Mouse (Mus musculus) left cerebral cortex, postnatal 4 days (tissue): ENCODE data around the gene Clk3. TPM values are rescaled to one million over a fixed set of nuclear protein-coding genes. Genes with fewer than 3 reads are reported as not detected.

ENCODE experiments used
- DNase-seq: peaks from one replicate; pipeline ENCODE4 v3.0.0-alpha.2; 2022
- intact Hi-C: fragments of 180-260 bp; cut with DNase I; formaldehyde crosslinking; loops from one replicate; pipeline ENCODE4 v1.15.1; 2025
- total RNA-seq, 2 experiments: library from RNA; stranded (reverse); gene quantifications; 2 replicates each; pipeline ENCODE4 v1.2.3; 2021

Gene Clk3
- total RNA-seq, 2 experiments from 2014 or later = 74.5 to 75.2 TPM

DNA sequence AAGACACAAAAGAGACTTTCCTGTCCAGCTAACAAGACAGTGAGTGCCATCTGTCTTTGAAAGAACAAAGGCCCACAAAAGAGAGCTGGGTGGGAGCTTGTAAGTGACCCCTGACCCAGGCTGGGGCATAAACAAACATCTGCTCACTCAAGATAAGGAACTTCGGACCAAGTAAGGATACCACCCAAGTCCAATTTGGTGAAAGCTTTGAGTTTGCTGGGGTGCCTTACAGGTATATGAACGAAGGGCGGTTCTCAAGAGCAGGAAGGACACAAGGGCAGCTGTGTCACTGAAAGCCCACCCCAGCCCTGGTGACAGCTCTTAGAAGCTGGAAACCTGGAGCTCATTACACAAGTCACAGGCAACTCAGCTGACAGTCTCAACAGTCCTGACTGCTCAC is 8.1 kb upstream of the Clk3 start:
- no peak for DNase-seq
- intact Hi-C loops = no loop called here

DNA sequence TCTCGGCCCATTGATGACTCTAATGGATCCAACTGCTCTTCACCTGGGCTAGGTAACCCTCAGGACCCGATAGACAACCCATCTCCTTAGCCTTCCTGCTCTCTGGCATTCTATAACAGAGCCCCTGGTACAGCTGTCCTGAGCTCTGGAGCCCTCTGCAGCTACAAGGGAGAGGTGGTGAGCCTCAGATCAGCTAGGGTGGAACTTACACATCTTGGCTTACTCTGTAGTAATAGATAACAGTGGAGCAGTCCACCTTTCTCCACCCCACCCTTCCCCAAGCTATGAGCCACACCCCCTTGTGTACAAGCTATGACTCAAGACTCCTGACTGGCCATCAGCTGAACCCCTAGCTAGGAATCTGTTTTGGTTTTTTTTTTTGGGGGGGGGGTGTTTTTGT is 5.2 kb upstream of the Clk3 start:
- intact Hi-C loops = no loop called here
- DNase-seq = no peak

DNA sequence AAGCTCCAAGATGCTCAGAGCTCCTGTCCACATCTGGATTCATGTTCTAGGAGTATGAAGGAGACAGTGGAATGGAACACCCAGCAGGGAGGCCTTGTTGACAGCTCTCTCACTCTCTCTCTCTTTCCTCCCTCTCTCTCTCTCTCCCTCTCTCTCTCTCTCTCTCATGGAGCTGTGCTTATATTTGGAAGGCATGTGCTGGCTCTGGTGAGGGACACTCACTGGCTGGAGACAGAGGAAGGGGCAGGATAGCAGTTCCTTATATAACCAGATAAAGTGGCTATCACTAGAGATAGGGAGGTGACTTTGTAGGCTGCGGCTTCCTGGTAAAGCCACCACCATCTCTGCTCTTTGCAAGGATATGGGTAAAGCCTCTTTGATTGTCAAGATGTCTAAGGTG is 4.6 kb upstream of the Clk3 start:
- intact Hi-C loops = no loop called here
- no peak for DNase-seq

DNA sequence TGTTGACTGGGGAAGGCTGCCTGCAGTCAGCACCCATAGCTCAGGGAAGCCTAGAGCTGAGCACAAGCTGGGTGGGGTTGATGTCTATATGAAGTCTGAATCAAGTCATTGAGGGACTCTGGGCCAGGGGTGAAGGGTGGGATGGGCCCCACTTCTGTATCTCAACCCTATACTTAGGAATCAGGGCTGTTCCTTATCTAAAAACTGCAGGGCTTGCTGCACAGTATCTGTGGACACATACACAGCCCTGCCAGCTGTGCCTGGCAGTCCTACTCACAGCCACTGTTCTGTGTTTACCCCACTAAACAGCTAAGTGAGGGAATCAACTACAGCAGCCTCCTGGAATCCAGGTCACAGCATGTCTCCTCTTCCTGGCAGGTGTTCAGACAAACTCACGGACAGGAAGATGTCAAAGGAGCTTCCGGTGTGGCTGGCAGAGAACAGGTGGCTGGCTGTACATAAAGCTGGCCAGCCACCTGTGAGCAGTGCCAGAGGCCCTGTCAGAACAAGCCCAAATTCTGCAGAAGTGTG is 3.9 kb upstream of the Clk3 start:
- DNase-seq = no peak
- intact Hi-C loops = loop anchor here (10.0 kb wide), 1 partner anchor 65 kb away; the partner anchor contains the start of gene Arid3b

DNA sequence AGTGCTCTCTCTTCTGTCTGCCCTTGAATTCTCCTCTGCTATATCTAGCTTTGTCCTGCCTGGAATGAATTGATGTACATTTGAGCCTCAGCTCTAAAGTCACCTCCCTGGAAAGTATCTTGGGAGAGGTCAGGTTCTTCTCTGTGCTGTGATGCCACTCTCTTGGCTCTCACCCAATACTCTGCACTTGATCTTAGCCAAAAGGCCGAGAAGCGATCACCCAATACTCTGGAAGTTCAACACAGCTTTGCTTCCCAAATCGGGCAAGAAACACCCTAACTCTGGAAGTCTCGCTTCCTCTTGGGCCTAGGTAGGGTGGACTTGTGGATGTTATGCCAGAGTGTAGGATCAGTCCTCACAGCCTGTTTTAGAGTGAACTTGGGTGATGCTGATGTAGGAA is 1.6 kb upstream of the Clk3 start:
- intact Hi-C loops = loop anchor here (10.0 kb wide), 1 partner anchor 68 kb away; the partner anchor contains the start of gene Arid3b
- no peak for DNase-seq

DNA sequence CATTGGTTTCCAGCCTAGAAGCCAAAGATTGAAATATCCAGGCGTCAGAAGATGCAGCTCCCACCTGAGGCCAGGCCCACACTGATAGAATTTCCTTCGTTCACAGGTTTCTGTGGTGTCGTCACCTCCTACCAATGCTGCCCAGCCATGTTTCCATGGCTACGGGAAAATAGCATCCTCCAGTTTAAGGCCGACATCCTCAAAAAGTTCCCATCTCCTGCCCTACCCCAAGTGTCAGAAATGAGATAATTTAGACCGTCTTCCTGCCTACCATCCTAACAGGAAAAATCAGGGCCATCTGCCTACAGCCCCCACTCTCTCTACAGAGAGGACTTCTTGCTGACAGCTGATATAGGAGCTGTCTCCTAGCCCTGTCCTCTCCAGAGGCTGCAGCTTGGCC is 771 bp upstream of the Clk3 start:
- DNase-seq = no peak
- intact Hi-C loops = loop anchor here (10.0 kb wide), 1 partner anchor 68 kb away; the partner anchor contains the start of gene Arid3b

DNA sequence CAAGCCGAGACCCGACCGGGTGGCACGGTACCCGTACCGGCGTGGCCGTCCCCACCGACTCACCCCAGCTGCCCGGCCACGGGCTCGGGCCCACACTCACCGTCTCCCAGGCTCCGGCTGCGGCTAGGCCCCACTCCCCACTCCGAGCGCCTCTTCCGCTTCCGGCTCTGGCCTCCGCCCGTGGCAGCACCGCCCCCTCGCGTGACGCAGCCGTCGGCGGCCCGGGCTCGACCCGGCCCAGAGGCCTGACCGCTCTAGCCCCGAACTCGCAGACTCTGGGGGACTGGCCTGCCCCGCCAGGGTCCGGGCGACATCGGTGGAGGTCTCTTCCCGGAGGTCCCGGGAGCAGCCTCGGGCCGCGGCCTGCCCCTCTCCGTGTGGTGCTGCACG is 691 bp downstream of the Clk3 start:
- intact Hi-C loops = loop anchor here (5.0 to 10.0 kb wide), 2 partner anchors 70 to 232 kb away; partner anchors contain the start of gene Arid3b
- peak; percentile 94 for DNase-seq

DNA sequence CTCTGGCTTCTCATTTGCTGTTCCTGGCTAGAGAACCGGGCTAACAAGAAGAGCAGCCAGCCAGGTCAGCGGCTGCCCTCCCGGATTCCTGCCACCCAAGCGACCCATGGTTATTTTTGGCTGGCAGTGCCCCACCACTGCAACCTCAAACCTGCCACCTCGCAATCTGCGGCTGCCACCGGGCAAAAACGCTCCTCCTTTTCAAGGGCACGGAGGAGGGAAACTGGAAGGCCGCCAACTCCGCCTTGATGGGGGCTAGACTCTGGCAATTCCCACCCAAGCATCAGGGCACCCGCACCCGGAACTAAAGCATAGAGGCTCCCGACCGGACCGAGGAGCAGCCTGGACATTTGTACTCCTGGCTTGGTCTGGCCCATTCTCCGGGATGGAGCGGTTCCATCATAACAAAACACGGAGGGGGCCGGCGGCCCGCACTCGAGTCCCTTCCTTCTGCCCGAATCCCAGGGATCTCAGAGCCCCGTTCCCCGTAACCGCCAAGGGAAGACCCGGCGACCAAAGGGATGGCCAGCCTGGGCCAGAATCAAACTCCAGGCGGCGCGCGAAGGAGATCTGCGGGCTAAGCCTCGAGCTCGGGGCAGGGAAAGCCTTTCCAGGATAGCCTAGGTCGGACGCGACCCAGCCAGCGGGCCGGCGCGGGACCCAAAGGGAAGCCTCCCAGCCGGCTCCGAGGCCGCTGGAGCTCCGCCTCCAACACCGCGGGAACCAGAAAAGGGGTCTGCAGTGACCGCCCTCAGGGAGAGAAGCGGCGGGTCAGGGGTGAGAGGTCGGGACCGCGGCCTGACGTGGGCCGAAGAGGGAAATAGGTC is 1.3 kb downstream of the Clk3 start:
- intact Hi-C loops = loop anchor here (5.0 to 10.0 kb wide), 2 partner anchors 70 to 233 kb away; partner anchors contain the start of gene Arid3b
- DNase-seq = peak; percentile 86

DNA sequence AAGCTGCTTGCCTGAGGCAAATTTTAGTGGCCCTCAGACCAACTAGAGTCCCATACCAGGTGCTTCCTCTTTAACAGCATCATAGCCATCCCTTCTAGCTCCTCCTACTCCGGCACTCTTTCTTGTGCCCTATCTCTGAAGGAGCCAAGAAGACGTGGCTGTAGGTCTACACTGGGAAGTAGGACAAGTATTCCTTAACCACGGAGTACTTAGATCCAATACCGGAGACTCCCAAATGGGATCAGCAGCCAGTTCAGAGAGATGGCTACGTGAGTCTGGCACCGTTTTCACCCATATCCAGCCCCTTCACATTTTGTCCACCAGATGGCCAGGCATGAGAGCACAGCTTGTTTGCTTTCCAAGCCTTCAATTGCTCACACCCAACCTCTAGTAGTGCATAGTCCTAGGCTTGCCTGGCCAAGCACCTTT is 3.1 kb downstream of the Clk3 start:
- DNase-seq = peak; percentile 60
- intact Hi-C loops = loop anchor here (5.0 to 10.0 kb wide), 2 partner anchors 72 to 235 kb away; partner anchors contain the start of gene Arid3b

DNA sequence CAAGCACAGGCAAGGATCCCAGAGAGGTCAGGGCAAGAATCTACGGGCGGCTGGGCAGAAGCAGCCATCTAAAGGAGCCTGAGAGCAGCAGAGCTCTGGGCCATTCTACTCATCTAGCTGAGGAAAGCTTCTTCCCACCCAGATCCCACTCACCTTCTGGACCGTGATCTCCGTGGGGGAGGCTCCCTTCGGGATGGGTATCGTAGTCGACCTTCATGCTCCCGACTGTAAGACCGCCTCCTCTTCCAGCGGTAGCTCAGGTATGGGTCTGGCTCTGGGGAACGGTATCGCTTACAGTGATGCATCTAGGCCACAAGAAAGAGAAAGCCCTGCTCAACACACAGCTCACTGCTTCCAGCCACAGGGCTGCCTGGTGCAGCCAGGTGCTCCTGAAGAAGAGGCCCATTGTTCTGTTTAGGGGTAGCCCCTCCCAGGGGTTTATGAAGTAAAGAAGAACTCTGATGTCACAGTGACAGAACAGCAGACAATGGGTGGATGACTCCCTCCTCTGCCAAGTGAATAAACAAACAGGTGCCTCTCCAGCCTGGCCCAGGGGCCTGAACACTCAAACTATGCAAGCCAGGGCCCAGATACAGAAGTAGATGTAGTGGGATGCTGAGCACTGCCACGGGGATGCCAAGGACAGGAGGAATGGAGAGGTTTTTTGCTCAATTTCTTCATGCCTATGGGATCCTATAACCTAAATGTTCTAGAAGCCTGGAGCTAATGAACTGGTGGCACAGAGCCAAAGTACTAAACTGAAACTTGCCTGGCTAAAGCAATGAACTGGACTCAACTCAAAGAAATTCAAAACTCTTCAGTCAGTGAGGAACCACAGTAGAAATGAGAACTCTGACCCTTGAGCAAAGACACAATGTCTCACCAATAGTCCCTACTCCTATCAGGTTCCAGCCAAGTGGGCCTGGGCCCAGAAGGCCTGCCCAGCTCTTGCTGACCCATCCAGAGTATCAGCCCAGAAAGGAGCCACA is 3.8 kb downstream of the Clk3 start:
- intact Hi-C loops = loop anchor here (5.0 to 10.0 kb wide), 2 partner anchors 73 to 235 kb away; partner anchors contain the start of gene Arid3b
- DNase-seq = no peak

DNA sequence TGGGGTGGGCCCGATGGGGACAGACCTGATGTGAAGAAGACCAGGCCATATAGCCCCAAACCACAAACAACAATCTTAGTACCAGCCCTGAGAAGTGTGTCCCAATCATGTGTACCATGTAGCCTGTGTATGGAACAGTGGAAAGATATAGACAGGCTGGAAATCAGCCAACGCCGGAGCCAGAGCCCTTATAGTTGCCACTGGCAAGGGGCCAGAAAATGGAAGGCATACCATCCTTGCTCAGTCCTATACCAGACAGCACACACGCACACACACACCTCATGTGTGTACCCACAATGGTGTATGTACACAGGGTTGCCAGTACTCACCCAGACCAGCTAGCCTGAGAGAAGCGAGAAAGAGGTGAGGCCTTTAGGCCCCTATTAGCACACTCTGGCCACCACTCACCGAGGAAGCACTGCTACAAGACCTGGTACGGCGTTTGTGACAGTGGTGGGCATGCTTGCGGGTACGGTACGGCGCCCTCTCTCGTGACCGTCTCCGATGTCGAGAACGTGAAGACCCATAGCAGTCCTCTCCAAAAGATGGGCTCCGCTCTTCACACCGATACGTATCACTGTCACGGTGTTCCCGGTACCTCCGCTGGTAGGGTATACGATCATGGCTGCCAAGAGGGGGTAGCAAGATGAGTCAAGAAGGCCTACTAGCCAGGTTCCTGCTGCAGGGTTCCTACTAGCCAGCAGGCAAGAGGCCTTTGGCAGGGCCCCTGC is 5.1 kb downstream of the Clk3 start:
- intact Hi-C loops = loop anchor here (5.0 to 10.0 kb wide), 2 partner anchors 74 to 237 kb away; partner anchors contain the start of gene Arid3b
- no peak for DNase-seq

DNA sequence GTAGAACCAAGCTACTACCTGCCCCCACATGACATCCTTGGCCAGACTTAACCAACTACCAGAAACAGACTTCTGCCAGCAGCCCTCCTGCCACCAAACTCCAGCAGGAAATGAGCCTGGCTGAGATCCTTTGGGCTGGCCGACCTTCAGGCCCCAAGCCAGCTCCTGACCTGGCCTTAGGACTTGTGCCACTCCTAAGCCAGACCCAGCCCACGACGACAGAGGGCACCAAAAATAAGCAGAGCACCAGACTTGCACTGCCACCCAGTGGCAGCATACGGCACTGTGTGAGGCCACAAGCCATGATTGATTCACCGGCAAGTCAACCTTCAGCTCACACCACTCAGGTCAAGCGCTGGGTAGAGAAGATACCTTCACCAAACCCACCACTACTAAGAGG is 6.4 kb downstream of the Clk3 start:
- intact Hi-C loops = loop anchor here (10.0 kb wide), 1 partner anchor 166 kb away; no protein-coding TSS in a partner anchor
- peak; percentile 72 for DNase-seq

DNA sequence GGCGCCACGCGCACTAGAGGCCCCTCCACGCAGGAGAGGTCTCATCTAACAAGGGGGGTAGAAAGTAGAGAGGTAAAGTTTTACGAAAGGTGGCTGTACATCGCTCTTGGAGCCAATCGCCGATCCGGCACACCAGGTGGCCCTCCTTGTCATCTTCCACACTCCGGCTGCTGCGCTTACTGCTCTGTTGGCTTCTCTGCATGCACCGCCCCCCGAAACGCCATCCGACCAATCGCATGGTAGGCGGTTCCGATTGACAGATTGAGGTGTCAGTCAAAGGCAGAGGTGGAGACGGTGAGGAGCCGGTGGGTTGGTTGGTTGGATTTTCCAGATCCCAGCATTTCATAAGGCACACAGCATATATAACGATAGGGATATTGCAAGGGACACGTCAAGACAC is 7.1 kb downstream of the Clk3 start:
- intact Hi-C loops = loop anchor here (10.0 kb wide), 1 partner anchor 166 kb away; no protein-coding TSS in a partner anchor
- DNase-seq = no peak

DNA sequence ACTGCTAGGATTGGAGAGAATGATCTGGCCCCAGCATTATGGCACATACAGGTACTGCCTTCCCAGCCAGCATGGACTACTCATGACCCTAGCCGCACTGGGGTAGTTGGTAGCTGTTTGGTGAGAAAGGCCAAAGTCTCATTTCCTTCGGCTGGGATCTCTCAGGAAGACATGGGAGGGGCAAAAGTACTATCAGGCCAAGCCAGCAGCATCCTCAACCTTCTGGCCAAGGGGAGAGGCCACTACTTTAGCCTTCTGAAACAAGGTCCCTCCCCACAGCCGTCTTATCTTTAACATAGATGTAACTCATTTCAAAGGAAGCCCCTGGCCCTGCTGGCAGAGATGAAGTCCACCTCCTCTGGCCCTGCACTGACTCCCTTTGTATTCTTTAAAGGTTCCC is 8.1 kb downstream of the Clk3 start:
- intact Hi-C loops = loop anchor here (10.0 kb wide), 1 partner anchor 167 kb away; no protein-coding TSS in a partner anchor

DNA sequence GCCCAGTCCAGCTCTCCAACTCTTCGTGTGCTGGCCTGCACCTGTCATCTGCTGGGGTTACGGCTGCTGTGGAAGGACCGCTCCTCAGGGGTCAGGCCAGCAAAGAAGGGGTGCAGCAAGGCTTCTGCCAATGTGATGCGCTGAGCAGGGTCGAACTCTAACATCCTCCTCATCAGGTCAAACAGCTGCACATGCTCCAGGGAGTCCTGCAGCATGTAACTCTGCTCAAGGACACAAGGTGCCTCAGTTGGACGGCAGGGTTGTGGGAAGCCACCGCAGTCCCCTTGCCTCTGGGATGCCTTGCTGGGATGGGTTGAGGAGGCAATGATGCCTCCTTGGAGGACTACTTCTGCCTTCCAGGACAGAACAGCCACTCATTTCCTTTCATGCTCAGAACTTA is 14.8 kb downstream of the Clk3 start:
- intact Hi-C loops = loop anchor here (10.0 kb wide), 1 partner anchor 174 kb away; no protein-coding TSS in a partner anchor
- no peak for DNase-seq

More for the DNA sequence above, 8.1 kb downstream of the Clk3 start:
- no peak for DNase-seq

DNA sequence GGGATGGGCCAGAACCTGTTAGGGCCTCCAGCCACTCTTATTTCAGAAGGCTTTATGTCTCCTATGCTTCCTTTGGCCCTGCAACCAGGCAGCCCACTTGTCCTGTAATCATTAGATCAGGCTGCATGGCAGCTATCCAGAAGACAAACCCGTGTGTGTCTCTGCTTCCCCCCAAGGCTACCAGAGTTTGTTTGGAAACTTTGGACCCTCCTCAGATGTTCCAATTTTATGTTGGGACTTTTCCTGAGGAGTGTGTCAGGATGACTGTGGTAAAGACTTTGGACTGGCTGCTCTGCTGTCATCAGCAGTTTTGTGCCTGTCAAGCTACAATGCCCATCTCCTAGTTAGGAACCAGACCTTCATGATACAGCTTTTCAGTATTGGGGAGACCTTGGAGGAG is 16.8 kb downstream of the Clk3 start:
- DNase-seq = no peak
- intact Hi-C loops = loop anchor here (10.0 kb wide), 1 partner anchor 214 kb away; the partner anchor contains the start of gene Fam219b

DNA sequence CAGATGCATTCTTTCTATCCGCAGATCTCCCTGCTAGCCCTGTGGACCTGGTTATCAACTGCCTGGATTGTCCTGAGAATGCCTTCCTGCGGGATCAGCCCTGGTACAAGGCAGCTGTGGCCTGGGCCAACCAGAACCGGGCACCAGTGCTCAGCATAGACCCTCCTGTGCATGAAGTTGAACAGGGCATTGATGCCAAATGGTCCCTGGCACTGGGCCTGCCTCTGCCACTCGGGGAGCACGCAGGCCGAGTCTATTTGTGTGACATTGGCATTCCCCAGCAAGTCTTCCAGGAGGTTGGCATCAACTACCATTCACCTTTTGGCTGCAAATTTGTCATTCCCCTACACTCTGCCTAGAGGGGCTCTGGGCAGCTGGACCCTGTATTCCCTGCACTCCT is 17.5 kb downstream of the Clk3 start:
- peak; percentile 59 for DNase-seq
- intact Hi-C loops = loop anchor here (10.0 kb wide), 1 partner anchor 213 kb away; the partner anchor contains the start of gene Fam219b

DNA sequence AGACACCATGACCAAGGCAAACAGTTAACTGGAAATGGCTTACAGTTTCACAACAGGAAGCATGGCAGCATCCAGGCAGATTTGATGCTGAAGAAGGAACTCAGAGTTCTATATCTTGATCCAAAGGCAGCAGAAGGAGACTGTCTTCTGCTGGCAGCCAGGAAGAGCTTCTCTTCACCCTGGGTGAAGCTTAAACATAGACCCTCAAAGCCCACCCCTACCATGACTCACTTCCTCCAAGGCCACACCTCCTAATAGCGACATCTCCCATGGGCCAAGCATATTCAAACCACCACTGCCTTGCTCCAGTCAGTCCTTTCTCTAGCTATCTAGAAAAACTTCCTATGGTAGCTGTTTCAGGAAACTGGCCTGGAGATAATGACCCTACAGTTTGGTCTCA is 18.6 kb downstream of the Clk3 start:
- no peak for DNase-seq
- intact Hi-C loops = loop anchor here (10.0 kb wide), 1 partner anchor 212 kb away; the partner anchor contains the start of gene Fam219b

DNA sequence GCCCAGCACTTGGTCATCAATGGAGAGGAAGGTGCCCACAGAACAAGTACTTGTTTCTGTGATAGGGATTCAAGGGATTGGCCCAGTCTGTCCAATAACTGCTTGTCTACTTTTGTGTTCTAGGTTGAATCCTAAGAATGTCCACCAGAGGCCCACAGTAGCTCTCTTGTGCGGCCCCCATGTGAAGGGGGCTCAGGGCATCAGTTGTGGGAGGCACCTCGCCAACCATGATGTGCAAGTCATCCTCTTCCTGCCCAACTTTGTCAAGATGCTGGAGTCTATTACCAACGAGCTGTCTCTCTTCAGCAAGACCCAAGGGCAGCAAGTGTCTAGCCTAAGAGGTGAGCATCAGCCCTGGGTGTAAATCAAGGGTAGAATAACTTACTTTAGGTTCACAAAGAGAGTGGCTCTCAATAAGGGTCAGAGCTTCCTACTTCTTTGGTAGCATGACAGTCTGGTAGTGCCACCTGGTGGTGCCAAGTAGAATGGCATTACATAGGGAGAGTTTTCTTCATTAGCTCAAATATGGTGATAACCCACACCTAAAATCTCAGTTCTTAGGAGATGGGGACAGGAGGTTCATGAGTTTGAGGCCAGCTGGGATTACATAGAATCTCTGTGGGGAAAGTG is 21.1 kb downstream of the Clk3 start:
- DNase-seq = peak; percentile 29
- intact Hi-C loops = loop anchor here (2.0 to 10.0 kb wide), 2 partner anchors 86 to 210 kb away; partner anchors contain the start of gene Fam219b
